Mouse (Mus musculus) liver, postnatal 0 days (tissue): ENCODE results near the gene Gtf3c3. TPM values are rescaled to one million over a fixed set of nuclear protein-coding genes. Genes with fewer than 3 reads are reported as not detected.

Experiments
- ATAC-seq: fragments of 200-750 bp; cut with Nextera tagmentation; 2 replicates; pipeline ENCODE4 v1.8.0; 2017; ENCODE audit warnings: mild to moderate bottlenecking, moderate library complexity
- DNase-seq: peaks from one replicate; pipeline ENCODE4 v3.0.0-alpha.2; 2016
- H3K27ac ChIP-seq: fragments of 300-500 bp; sonication (generic); 2 replicates; pipeline ENCODE4 v1.5.1; 2014; ENCODE audit warnings: antibody characterized with exemption, moderate library complexity, mild to moderate bottlenecking, low read depth
- H3K27me3 ChIP-seq: fragments of 300-500 bp; sonication (generic); 2 replicates; pipeline ENCODE4 v1.6.1; 2014; ENCODE audit warnings: low read length, control low read depth, mixed read lengths; ENCODE audit not compliant: insufficient read depth
- H3K36me3 ChIP-seq: fragments of 300-500 bp; sonication (generic); replicated peaks from 2 replicates; pipeline ENCODE4 v1.6.1; 2014; ENCODE audit warnings: mild to moderate bottlenecking, control low read depth, low read length, moderate library complexity, mixed read lengths; ENCODE audit not compliant: insufficient read depth
- H3K4me1 ChIP-seq: fragments of 300-500 bp; sonication (generic); 2 replicates; pipeline ENCODE4 v1.6.1; 2014; ENCODE audit warnings: antibody characterized with exemption, mild to moderate bottlenecking, control low read depth; ENCODE audit not compliant: insufficient read depth
- H3K4me2 ChIP-seq: fragments of 300-500 bp; sonication (generic); 2 replicates; pipeline ENCODE4 v1.6.1; 2014; ENCODE audit warnings: low read depth, mild to moderate bottlenecking, low read length, moderate library complexity, mixed read lengths
- H3K4me3 ChIP-seq: fragments of 300-500 bp; sonication (generic); 2 replicates; pipeline ENCODE4 v1.5.1; 2014; ENCODE audit warnings: low read depth, low read length
- H3K9ac ChIP-seq: fragments of 300-500 bp; sonication (generic); replicated peaks from 2 replicates; pipeline ENCODE4 v1.6.1; 2014; ENCODE audit warnings: mild to moderate bottlenecking, moderate library complexity
- H3K9me3 ChIP-seq: fragments of 300-500 bp; sonication (generic); 2 replicates; pipeline ENCODE4 v1.6.1; 2016; ENCODE audit warnings: mild to moderate bottlenecking, control low read depth, low read length, mixed read lengths
- CTCF ChIP-seq: sonication (generic); IDR thresholded peaks from 2 replicates; pipeline ENCODE4 v1.5.1; 2016; ENCODE audit warnings: antibody characterized with exemption, low read depth
- EP300 ChIP-seq: IDR thresholded peaks from 2 replicates; pipeline ENCODE4 v1.6.1; 2016; ENCODE audit warnings: antibody characterized with exemption, low read depth, mild to moderate bottlenecking
- WGBS: fragments of 180-500 bp; shearing (Covaris S2); extraction: QIAGEN DNeasy Blood & Tissue Kit; methylation state at CpG from one replicate; pipeline ENCODE4 v1.1.7; 2014; ENCODE audit not compliant: insufficient replicate concordance; 5-methylcytosine and 5-hydroxymethylcytosine counted together
- polyA plus RNA-seq: library from polyadenylated mRNA; unstranded; fragments of >200 nt; fragmentation: Nextera tagmentation; extraction: Ambion mirVana; gene quantifications from 2 replicates; pipeline ENCODE4 v1.2.1, GENCODE M21; 2015

Gtf3c3 gene
- polyA plus RNA-seq, result 4.2 and 4.4 TPM in 2 replicates

DNA sequence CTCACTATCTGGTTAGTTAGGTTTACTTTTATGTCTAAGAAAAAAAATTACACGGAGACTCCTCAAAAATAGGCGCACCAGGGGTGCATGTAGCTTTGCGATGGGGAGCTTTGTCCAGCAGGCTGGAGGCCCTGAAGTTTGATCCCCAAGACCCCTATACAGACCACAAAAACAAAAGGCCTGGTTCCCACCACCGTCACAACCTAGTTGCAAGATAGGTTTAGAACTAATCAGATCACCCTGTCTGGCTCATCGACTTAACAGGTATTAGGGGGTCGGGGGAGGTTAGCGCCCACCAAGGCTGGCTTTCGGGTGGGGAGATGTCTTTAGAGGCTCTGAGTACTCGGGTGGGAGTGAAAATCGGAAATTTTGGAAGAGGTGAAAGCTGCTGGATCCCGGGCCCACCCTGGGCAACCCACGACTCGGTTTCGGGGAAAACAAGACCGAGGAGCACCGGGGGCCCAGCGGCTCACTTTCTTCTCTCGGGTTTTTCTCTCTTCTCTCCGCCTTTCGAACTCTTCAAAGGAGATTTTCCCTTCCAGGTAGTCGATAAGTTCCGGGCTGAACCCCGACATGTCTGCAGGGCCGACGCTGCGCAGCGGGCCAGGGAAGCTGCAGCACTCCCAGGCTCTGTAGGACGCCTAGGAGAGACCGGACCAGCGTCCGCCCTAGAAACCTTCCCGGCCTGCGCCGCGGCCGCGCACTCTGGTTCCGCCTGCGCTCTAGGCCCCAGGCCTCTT lies at the start of gene Gtf3c3:
Gene Gtf3c3, minus strand, starts transcription at position 632 of the 740 bp plus-strand sequence.
- 5% methylated on average over 39 of the region's 39 CpGs for WGBS
- TF ChIP-seq EP300 (no peak), CTCF (no peak)

DNA sequence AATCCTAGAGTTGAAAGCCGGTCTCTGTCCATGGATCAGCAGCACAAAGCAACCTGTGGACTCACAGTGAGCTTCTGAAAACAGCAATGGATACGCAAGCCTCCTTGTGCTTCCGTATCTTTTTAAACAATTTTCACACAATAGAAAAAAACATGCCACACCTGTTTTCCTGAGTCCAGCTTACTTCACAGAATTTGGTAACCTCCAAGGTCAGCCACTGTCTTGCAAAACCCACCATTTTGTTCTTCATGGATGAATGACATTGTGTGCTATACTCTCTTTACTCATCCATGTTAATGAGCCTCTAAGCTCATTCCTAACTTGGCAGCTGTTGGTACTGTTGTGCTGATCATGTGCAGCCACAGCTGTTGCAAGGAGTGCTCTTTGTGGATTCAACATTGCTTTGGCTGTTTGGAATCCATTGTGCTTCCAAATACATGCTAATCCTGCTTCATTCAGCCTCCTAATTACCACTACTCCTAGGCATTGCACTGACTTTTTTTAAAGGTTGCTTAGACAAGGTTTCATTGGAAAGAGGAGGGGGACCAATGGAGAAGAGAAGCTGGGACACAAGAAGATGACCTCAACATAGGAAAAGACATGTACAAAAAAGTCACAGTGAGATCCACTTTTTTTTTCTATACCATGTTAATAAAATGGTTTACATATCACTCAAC lies 46.1 kb upstream of the Gtf3c3 start:
- H3K4me1 ChIP-seq, result no peaks in the 10 kb centered on the region
- DNase-seq (no peak), ATAC-seq (no peak)
- H3K9me3 ChIP-seq, result no peaks in the 10 kb centered on the region
- WGBS, result 89% methylated on average over 3 of the region's 3 CpGs
- no peak overlapping the region for H3K9ac ChIP-seq
- 0 out of 2 replicates have a peak, but pooled peaks cover 3% of the 10 kb centered on the region for H3K36me3 ChIP-seq
- TF ChIP-seq CTCF, result no peak
- no peak for TF ChIP-seq EP300
- no peak overlapping the region for H3K4me3 ChIP-seq
- no peaks in the 10 kb centered on the region for H3K27me3 ChIP-seq
- H3K4me2 ChIP-seq, result no peak overlapping the region
- H3K27ac ChIP-seq, result no peak overlapping the region

More for the DNA sequence above, at the start of gene Gtf3c3:
- Histone ChIP-seq H3K36me3 (0 out of 2 replicates have a peak, but pooled peaks cover 3% of the 10 kb centered on the region), H3K9me3 (no peaks in the 10 kb centered on the region), H3K4me3 (peak within 1 kb of the TSS; percentile 77), H3K9ac (peak within 1 kb of the TSS; percentile 87), H3K4me1 (no peaks in the 10 kb centered on the region), H3K27me3 (no peaks in the 10 kb centered on the region), H3K27ac (peak within 1 kb of the TSS; percentile 36; the same call in 1 of the 2 replicates), H3K4me2 (peak within 1 kb of the TSS; percentile 86)
- DNase-seq (peak; percentile 84), ATAC-seq (peak; percentile 100)

DNA sequence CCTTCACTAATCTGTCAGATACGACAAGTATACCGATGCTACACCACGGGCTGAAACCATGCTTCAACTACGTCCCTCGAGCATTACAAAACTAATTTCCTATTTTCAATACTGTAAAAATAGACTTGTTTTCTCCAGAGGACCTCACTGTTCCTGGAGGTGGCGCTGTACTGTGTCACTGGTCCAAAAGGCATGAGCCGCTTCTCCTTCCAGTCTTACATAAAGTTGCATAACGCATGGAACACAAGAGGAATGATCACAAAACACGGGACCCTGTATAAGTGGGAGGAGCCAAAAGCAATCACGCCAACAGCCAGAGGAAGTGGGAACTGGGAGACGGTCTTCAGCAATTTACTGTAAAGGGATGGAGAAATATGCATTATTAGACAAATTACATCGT lies 41.7 kb upstream of the Gtf3c3 start:
- no peak overlapping the region for H3K4me2 ChIP-seq
- H3K9me3 ChIP-seq, result peaks cover 2% of the 10 kb centered on the region
- H3K27me3 ChIP-seq, result no peaks in the 10 kb centered on the region
- no peak overlapping the region for H3K9ac ChIP-seq
- H3K27ac ChIP-seq, result no peak overlapping the region
- no peak overlapping the region for H3K4me3 ChIP-seq
- 81% methylated on average over 12 of the region's 12 CpGs for WGBS
- no peak for DNase-seq
- H3K36me3 ChIP-seq, result peaks cover 6% of the 10 kb centered on the region; the same call in 1 of the 2 replicates
- no peaks in the 10 kb centered on the region for H3K4me1 ChIP-seq
- TF ChIP-seq EP300 (no peak), CTCF (no peak)
- ATAC-seq, result no peak

DNA sequence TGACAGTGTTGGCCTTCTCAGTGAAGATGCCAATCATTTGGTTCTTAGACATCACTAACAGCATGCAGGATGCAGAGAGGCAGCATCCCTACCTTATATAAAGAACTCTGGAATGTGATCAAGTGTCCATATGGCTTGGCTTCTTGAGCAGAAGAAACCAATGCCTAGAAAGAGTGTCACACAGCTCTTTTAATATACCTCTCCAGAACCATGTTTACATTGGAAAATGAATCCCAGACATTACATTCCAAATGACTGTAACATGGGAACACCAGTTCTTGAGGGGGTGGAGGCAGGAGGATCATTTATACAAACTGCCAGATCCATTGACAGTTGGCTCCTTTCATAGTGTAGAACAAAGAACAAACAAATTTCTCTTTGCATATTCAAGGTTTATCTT lies 29.9 kb upstream of the Gtf3c3 start:
- Histone ChIP-seq H3K9me3 (no peaks in the 10 kb centered on the region), H3K9ac (no peak overlapping the region), H3K27me3 (no peaks in the 10 kb centered on the region), H3K36me3 (no peaks in the 10 kb centered on the region), H3K27ac (no peak overlapping the region), H3K4me2 (no peak overlapping the region), H3K4me1 (no peaks in the 10 kb centered on the region), H3K4me3 (no peak overlapping the region)
- no peak for DNase-seq
- ATAC-seq, result no peak
- TF ChIP-seq CTCF (no peak), EP300 (no peak)

DNA sequence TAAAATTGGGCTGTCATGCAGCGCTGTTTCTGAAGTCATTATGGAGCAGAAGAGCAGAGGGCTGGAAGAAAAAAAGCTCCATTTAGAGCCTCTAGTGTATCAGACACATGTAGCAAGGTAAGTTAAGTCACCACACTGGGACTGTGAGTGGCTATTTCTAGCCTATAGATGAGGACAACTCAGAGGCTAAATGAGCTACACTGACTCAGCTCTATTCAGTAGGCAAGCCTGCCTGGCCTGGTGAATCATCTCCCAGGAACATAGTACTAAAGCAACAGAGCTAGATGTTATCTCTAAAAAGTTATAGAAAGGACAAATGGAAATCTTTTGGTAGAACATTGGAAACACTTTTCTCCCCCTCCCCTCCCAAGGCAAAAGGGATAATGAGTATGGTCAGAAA lies 28.6 kb upstream of the Gtf3c3 start:
- no peaks in the 10 kb centered on the region for H3K36me3 ChIP-seq
- no peaks in the 10 kb centered on the region for H3K27me3 ChIP-seq
- ATAC-seq (no peak), DNase-seq (no peak)
- H3K4me2 ChIP-seq, result no peak overlapping the region
- H3K9me3 ChIP-seq, result no peaks in the 10 kb centered on the region
- TF ChIP-seq EP300 (no peak), CTCF (no peak)
- H3K4me3 ChIP-seq, result no peak overlapping the region
- WGBS, result 90% methylated on average over 1 of the region's 1 CpGs
- H3K4me1 ChIP-seq, result no peaks in the 10 kb centered on the region
- no peak overlapping the region for H3K27ac ChIP-seq
- no peak overlapping the region for H3K9ac ChIP-seq

DNA sequence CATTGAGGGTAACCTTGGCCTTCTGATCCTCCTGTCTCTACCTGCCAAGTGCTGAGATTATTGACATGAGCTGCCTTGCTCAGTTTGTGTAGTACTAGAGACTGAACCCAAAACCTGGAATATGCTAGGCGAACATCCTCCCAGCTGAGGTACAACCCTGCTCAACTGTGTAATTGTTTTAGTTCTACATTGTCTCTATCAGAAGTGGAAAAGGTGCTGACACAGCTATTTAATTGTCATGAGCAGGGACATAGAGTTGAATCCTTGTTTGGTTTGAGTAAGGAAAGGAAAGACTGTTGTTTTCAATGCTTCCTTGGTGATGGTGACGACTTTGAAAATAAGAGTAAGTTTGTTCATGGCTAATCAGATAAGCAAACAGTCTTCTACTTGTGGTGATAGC lies 13.3 kb upstream of the Gtf3c3 start:
- no peaks in the 10 kb centered on the region for H3K36me3 ChIP-seq
- ATAC-seq, result no peak
- no peaks in the 10 kb centered on the region for H3K9me3 ChIP-seq
- no peaks in the 10 kb centered on the region for H3K4me1 ChIP-seq
- H3K9ac ChIP-seq, result no peak overlapping the region
- no peak overlapping the region for H3K4me2 ChIP-seq
- H3K4me3 ChIP-seq, result no peak overlapping the region
- H3K27me3 ChIP-seq, result no peaks in the 10 kb centered on the region
- no peak for DNase-seq
- TF ChIP-seq EP300 (no peak), CTCF (no peak)
- H3K27ac ChIP-seq, result no peak overlapping the region
- 68% methylated on average over 2 of the region's 2 CpGs for WGBS
